Mouse (Mus musculus) MEL (cell line): Measurements from ENCODE around the gene G0s2. TPM values are rescaled to one million over a fixed set of nuclear protein-coding genes. Genes with fewer than 3 reads are reported as not detected.

Experiments used
- DNase-seq: peaks from one replicate; pipeline ENCODE4 v3.0.0; 2011; ENCODE audit warnings: low read depth, low spot score
- H3K27ac ChIP-seq: 2 replicates; pipeline ENCODE4 v1.5.1; 2012; ENCODE audit warnings: low read depth, mild to moderate bottlenecking, control low read depth, low read length, moderate library complexity; ENCODE audit not compliant: control insufficient read depth
- H3K27me3 ChIP-seq, 2 experiments: fragments of 150-350 bp in 1 of 2; sonication (generic) in 1 of 2; 2 replicates each; pipeline ENCODE4 v1.6.1; 2012; ENCODE audit warnings: low read length in 2 of 2, mild to moderate bottlenecking in 2 of 2, improper control_type of control experiment in 1 of 2, moderate library complexity in 1 of 2; ENCODE audit not compliant: insufficient read depth in 2 of 2, control insufficient read depth in 1 of 2
- H3K36me3 ChIP-seq, 2 experiments: 2 replicates each; pipeline ENCODE4 v1.6.1; 2012 to 2014; ENCODE audit warnings: low read length in 2 of 2, improper control_type of control experiment in 1 of 2, inconsistent platforms in 1 of 2, mild to moderate bottlenecking in 1 of 2; ENCODE audit not compliant: insufficient read depth in 2 of 2, control insufficient read depth in 1 of 2
- H3K4me1 ChIP-seq, 2 experiments: fragments of 150-350 bp in 1 of 2; sonication (generic) in 1 of 2; 2 replicates each; pipeline ENCODE4 v1.6.1; 2012; ENCODE audit warnings: low read length in 2 of 2, improper control_type of control experiment in 1 of 2, mild to moderate bottlenecking in 1 of 2; ENCODE audit not compliant: insufficient read depth in 2 of 2, control insufficient read depth in 1 of 2
- H3K4me3 ChIP-seq, 2 experiments: fragments of 150-350 bp in 1 of 2; sonication (generic) in 1 of 2; 2 replicates each; pipeline ENCODE4 v1.5.1; 2012; ENCODE audit warnings: low read depth in 2 of 2, low read length in 2 of 2, mild to moderate bottlenecking in 2 of 2, moderate library complexity in 2 of 2, control low read depth in 1 of 2, improper control_type of control experiment in 1 of 2; ENCODE audit not compliant: control insufficient read depth in 1 of 2, insufficient read depth in 1 of 2
- H3K79me2 ChIP-seq: 2 replicates; pipeline ENCODE4 v1.6.1; 2012; ENCODE audit warnings: mild to moderate bottlenecking, low read length, moderate library complexity; ENCODE audit not compliant: control insufficient read depth, poor library complexity, insufficient read depth
- H3K9ac ChIP-seq: 2 replicates; pipeline ENCODE4 v1.6.1; 2012; ENCODE audit warnings: low read depth, mild to moderate bottlenecking, control low read depth, low read length, moderate library complexity; ENCODE audit not compliant: control insufficient read depth, poor library complexity, severe bottlenecking
- H3K9me3 ChIP-seq: fragments of 150-350 bp; sonication (generic); replicated peaks from 2 replicates; pipeline ENCODE4 v1.6.1; 2012; ENCODE audit warnings: mild to moderate bottlenecking, low read length, improper control_type of control experiment, moderate library complexity; ENCODE audit not compliant: insufficient read depth
- CHD1 ChIP-seq: IDR thresholded peaks from 2 replicates; pipeline ENCODE4 v1.6.1; 2012; ENCODE audit warnings: low read depth, mild to moderate bottlenecking, inconsistent platforms, low read length, improper control_type of control experiment
- CHD2 ChIP-seq: IDR thresholded peaks from 2 replicates; pipeline ENCODE4 v1.6.1; 2011; ENCODE audit warnings: low read length, improper control_type of control experiment
- EP300 ChIP-seq, 2 experiments: IDR thresholded peaks; 2 replicates each; pipeline ENCODE4 v1.6.1; 2011; ENCODE audit warnings: improper control_type of control experiment in 2 of 2, low read length in 2 of 2, low read depth in 1 of 2, mild to moderate bottlenecking in 1 of 2
- ETS1 ChIP-seq: IDR thresholded peaks from 2 replicates; pipeline ENCODE4 v1.6.1; 2012; ENCODE audit warnings: low read depth, mild to moderate bottlenecking, inconsistent platforms, low read length, improper control_type of control experiment, moderate library complexity
- GABPA ChIP-seq: IDR thresholded peaks from 2 replicates; pipeline ENCODE4 v1.6.1; 2012; ENCODE audit warnings: low read depth, mild to moderate bottlenecking, inconsistent platforms, low read length, improper control_type of control experiment, moderate library complexity
- JUND ChIP-seq: IDR thresholded peaks from 2 replicates; pipeline ENCODE4 v1.6.1; 2011; ENCODE audit warnings: low read depth, mild to moderate bottlenecking, improper control_type of control experiment, low read length
- MAZ ChIP-seq: IDR thresholded peaks from 2 replicates; pipeline ENCODE4 v1.6.1; 2012; ENCODE audit warnings: low read depth, mild to moderate bottlenecking, inconsistent platforms, low read length, improper control_type of control experiment
- MXI1 ChIP-seq: IDR thresholded peaks from 2 replicates; pipeline ENCODE4 v1.6.1; 2011; ENCODE audit warnings: mild to moderate bottlenecking, low read depth, low read length, improper control_type of control experiment
- MYB ChIP-seq: IDR thresholded peaks from 2 replicates; pipeline ENCODE4 v1.6.1; 2011; ENCODE audit warnings: mild to moderate bottlenecking, low read depth, low read length, improper control_type of control experiment
- MYC ChIP-seq: IDR thresholded peaks from 2 replicates; pipeline ENCODE4 v1.6.1; 2011; ENCODE audit warnings: low read depth, mild to moderate bottlenecking, low read length, improper control_type of control experiment, moderate library complexity
- NELFE ChIP-seq: IDR thresholded peaks from 2 replicates; pipeline ENCODE4 v1.6.1; 2011; ENCODE audit warnings: low read depth, low read length, improper control_type of control experiment
- POLR2AphosphoS2 ChIP-seq: IDR thresholded peaks from 2 replicates; pipeline ENCODE4 v1.6.1; 2011; ENCODE audit warnings: low read length, improper control_type of control experiment
- POLR2AphosphoS5 ChIP-seq: IDR thresholded peaks from 2 replicates; pipeline ENCODE4 v1.6.1; 2012; ENCODE audit warnings: low read depth, borderline replicate concordance, mild to moderate bottlenecking, inconsistent platforms, low read length, moderate library complexity, mixed read lengths
- SIN3A ChIP-seq: IDR thresholded peaks from 2 replicates; pipeline ENCODE4 v1.6.1; 2012; ENCODE audit warnings: low read length, improper control_type of control experiment, inconsistent platforms
- TAL1 ChIP-seq: IDR thresholded peaks from 2 replicates; pipeline ENCODE4 v1.6.1; 2012; ENCODE audit warnings: mild to moderate bottlenecking, inconsistent platforms, low read length, moderate library complexity, mixed read lengths
- USF2 ChIP-seq, 2 experiments: IDR thresholded peaks; 2 replicates each; pipeline ENCODE4 v1.6.1; 2011 to 2012; ENCODE audit warnings: improper control_type of control experiment in 2 of 2, low read length in 2 of 2, borderline replicate concordance in 1 of 2, inconsistent platforms in 1 of 2, low read depth in 1 of 2, mild to moderate bottlenecking in 1 of 2; ENCODE audit not compliant: insufficient read depth in 1 of 2
- ZKSCAN1 ChIP-seq: IDR thresholded peaks from 2 replicates; pipeline ENCODE4 v1.6.1; 2012; ENCODE audit warnings: low read depth, mild to moderate bottlenecking, inconsistent platforms, low read length, improper control_type of control experiment, moderate library complexity
- ZNF384 ChIP-seq: IDR thresholded peaks from 2 replicates; pipeline ENCODE4 v1.6.1; 2012; ENCODE audit warnings: low read depth, mild to moderate bottlenecking, inconsistent platforms, low read length, improper control_type of control experiment
- polyA plus RNA-seq, 2 experiments: library from polyadenylated mRNA; stranded (reverse) in 1 of 2; unstranded in 1 of 2; fragments of >175 nt in 1 of 2; fragments of >200 nt in 1 of 2; gene quantifications; 2 replicates each; pipeline versions ENCODE4 v1.2.1 to v1.2.4; 2012; ENCODE audit warnings: low replicate concordance in 2 of 2, low read depth in 1 of 2; ENCODE audit not compliant: insufficient read length in 2 of 2, insufficient read depth in 1 of 2, missing spikeins in 1 of 2
- total RNA-seq: library from RNA; depleted of rRNA; stranded (reverse); fragments of 300-350 nt; gene quantifications from 2 replicates; pipeline ENCODE4 v1.2.3, GENCODE M21; 2012

Gene G0s2
- total and polyA plus RNA-seq, 3 experiments, result not detected

GRCm38 (mm10) chr1:193289914-193290313 is 16.9 kb upstream of the G0s2 start:
- H3K9me3 ChIP-seq, result no peaks in the 10 kb centered on the region
- TF ChIP-seq MAZ (no peak), ETS1 (no peak), MXI1 (no peak), ZNF384 (no peak), EP300 (IDR thresholded peaks at IDR 0.05; ENCODE audit: low read depth in 1 of 2, low read length in 2 of 2) (no peak), CHD1 (no peak), NELFE (no peak), ZKSCAN1 (no peak), CHD2 (no peak)
- TF ChIP-seq, all 39 proteins: peak for 0
- Histone ChIP-seq H3K4me1 (no peaks in the 10 kb centered on the region), H3K36me3 (no peaks in the 10 kb centered on the region), H3K27ac (no peak overlapping the region), H3K79me2 (no peaks in the 10 kb centered on the region), H3K4me3 (no peak overlapping the region), H3K9ac (no peak overlapping the region), H3K27me3 (no peaks in the 10 kb centered on the region; a peak in 1 of 4 replicates)
- DNase-seq, result no peak

DNA sequence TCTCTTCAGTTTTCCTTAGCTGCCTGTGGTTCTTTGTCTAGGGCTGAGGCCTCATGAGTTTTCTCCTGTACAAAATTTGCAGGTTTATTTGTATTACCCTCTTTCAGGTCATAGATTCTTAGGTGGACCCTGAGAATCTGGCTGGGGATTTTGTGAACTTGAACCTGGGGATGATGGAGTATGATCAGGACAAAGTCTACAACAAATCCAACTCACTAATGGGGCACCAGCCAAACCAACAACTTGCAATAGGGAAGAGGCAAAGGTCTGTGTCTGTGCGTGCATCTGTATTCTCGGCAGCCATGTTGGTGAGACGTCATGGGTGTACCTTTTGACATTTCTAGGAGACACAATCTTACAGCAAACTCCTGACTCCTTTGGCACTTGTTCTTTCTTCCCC is 16.1 kb upstream of the G0s2 start:
- H3K27me3 ChIP-seq, result no peaks in the 10 kb centered on the region; a peak in 1 of 4 replicates
- no peaks in the 10 kb centered on the region for H3K79me2 ChIP-seq
- H3K9ac ChIP-seq, result no peak overlapping the region
- H3K9me3 ChIP-seq, result no peaks in the 10 kb centered on the region
- H3K27ac ChIP-seq, result no peak overlapping the region
- no peaks in the 10 kb centered on the region for H3K4me1 ChIP-seq
- TF ChIP-seq SIN3A (no peak), ZNF384 (no peak), NELFE (no peak), POLR2AphosphoS2 (no peak), JUND (no peak), MYB (no peak), POLR2AphosphoS5 (no peak), TAL1 (no peak), USF2 (IDR thresholded peaks at IDR 0.05; ENCODE audit: borderline replicate concordance in 1 of 2, insufficient read depth in 1 of 2, low read depth in 1 of 2, low read length in 2 of 2) (no peak), ETS1 (no peak), MYC (no peak), GABPA (no peak)
- DNase-seq, result no peak
- no peak overlapping the region for H3K4me3 ChIP-seq
- H3K36me3 ChIP-seq, result no peaks in the 10 kb centered on the region
